In genomic region chr7:27364379-27364778, GRCm38 (mm10) we compare ENCODE assay signal across 15 mouse cellular contexts. TPM values are rescaled to one million over a fixed set of nuclear protein-coding genes. Genes with fewer than 3 reads are reported as not detected.
A peak's percentile ranks its signal among the peaks of the same experiment; 100 is the strongest.
DNase-seq lines count a peak whose midpoint lies in the region; ATAC-seq lines count a peak whose summit lies in the region.
"Had no signal": no experiment of that assay in that cellular context is flagged by ENCODE, and none has a peak within 500 bp of the region (broad histone marks: within the 10 kb centered on the region; RNA-seq: fewer than 3 reads in every experiment).

No protein-coding gene starts in this region.

- H3K27ac ChIP-seq in heart, embryonic 13.5 days (replicated peaks): no peak overlapping the region
- H3K27ac ChIP-seq in lung, embryonic 16.5 days (ENCODE audit: low read length): no peak overlapping the region
- H3K27ac ChIP-seq in embryonic facial prominence, embryonic 12.5 days: no peak overlapping the region
- no peak overlapping the region for H3K27ac ChIP-seq in limb, embryonic 13.5 days

- H3K9me3 ChIP-seq in heart, embryonic 13.5 days: no peaks in the 10 kb centered on the region
- no peaks in the 10 kb centered on the region for H3K9me3 ChIP-seq in lung, embryonic 16.5 days (ENCODE audit: control insufficient read depth, low read length)
- no peaks in the 10 kb centered on the region for H3K9me3 ChIP-seq in embryonic facial prominence, embryonic 12.5 days
- H3K9me3 ChIP-seq in limb, embryonic 13.5 days: no peaks in the 10 kb centered on the region

- peak overlapping the region; percentile 37 for H3K4me2 ChIP-seq in heart, embryonic 13.5 days
- no peak overlapping the region for H3K4me2 ChIP-seq in lung, embryonic 16.5 days (ENCODE audit: low read depth, low read length)
- H3K4me2 ChIP-seq in embryonic facial prominence, embryonic 12.5 days (replicated peaks): 0 out of 2 replicates have a peak overlapping the region, but pooled peaks have one; percentile 9
- no peak overlapping the region for H3K4me2 ChIP-seq in limb, embryonic 13.5 days (replicated peaks)

- no peak for ATAC-seq in heart, embryonic 13.5 days (ENCODE audit: extremely low read depth, insufficient number of reproducible peaks, low FRiP score, low TSS enrichment)
- no peak for ATAC-seq in lung, embryonic 16.5 days (ENCODE audit: low read depth)
- ATAC-seq in embryonic facial prominence, embryonic 12.5 days (ENCODE audit: insufficient number of reproducible peaks, insufficient read depth, low FRiP score, low TSS enrichment): no peak
- no peak for ATAC-seq in limb, embryonic 13.5 days (ENCODE audit: low FRiP score, low read depth)

- 5% methylated on average over 29 of the region's 29 CpGs for WGBS in heart, embryonic 13.5 days
- 5% methylated on average over 29 of the region's 29 CpGs for WGBS in lung, embryonic 16.5 days
- WGBS in embryonic facial prominence, embryonic 12.5 days: 2% methylated on average over 29 of the region's 29 CpGs
- WGBS in limb, embryonic 13.5 days: 3% methylated on average over 29 of the region's 29 CpGs

- DNase-seq in heart, adult 18-20 months: no peak
- no peak for DNase-seq in lung, postnatal 10 days
- no peak for DNase-seq in urinary bladder, postnatal 4 days (ENCODE audit: low spot score in 2 of 2)
- DNase-seq in adrenal gland, adult (ENCODE audit: inconsistent age in 2 of 2, low spot score in 1 of 2): no peak
- DNase-seq: adrenal gland, adult 8-10 months; kidney, postnatal 14 days; spleen, adult 18-20 months; thymus, postnatal 36 days had no signal

- H3K9ac ChIP-seq in heart, embryonic 13.5 days: no peak overlapping the region; the same call in 1 of the 2 replicates
- H3K9ac ChIP-seq in lung, embryonic 16.5 days (ENCODE audit: low read length): peak overlapping the region; percentile 17; the same call in 1 of the 2 replicates
- no peak overlapping the region for H3K9ac ChIP-seq in embryonic facial prominence, embryonic 12.5 days
- no peak overlapping the region for H3K9ac ChIP-seq in limb, embryonic 13.5 days

- H3K36me3 ChIP-seq in heart, embryonic 13.5 days: no peaks in the 10 kb centered on the region
- H3K36me3 ChIP-seq in lung, embryonic 16.5 days (ENCODE audit: control insufficient read depth, insufficient read depth, low read length): no peaks in the 10 kb centered on the region
- H3K36me3 ChIP-seq in embryonic facial prominence, embryonic 12.5 days: no peaks in the 10 kb centered on the region
- H3K36me3 ChIP-seq in limb, embryonic 13.5 days: no peaks in the 10 kb centered on the region

- peak overlapping the region; percentile 32 for H3K4me3 ChIP-seq in heart, embryonic 13.5 days
- H3K4me3 ChIP-seq in lung, embryonic 16.5 days (ENCODE audit: low read length): no peak overlapping the region
- H3K4me3 ChIP-seq in embryonic facial prominence, embryonic 12.5 days: peak overlapping the region; percentile 9; the same call in 1 of the 2 replicates
- peak overlapping the region; percentile 11 for H3K4me3 ChIP-seq in limb, embryonic 13.5 days

- peaks cover 28% of the 10 kb centered on the region for H3K4me1 ChIP-seq in heart, embryonic 13.5 days
- H3K4me1 ChIP-seq in lung, embryonic 16.5 days (replicated peaks; ENCODE audit: control insufficient read depth, insufficient read depth, low read length): peaks cover 10% of the 10 kb centered on the region; the same call in 1 of the 2 replicates
- peaks cover 7% of the 10 kb centered on the region for H3K4me1 ChIP-seq in embryonic facial prominence, embryonic 12.5 days
- peaks cover 20% of the 10 kb centered on the region; the same call in 1 of the 2 replicates for H3K4me1 ChIP-seq in limb, embryonic 13.5 days

- H3K27me3 ChIP-seq in heart, embryonic 13.5 days (replicated peaks): peaks cover 75% of the 10 kb centered on the region
- peaks cover 59% of the 10 kb centered on the region for H3K27me3 ChIP-seq in lung, embryonic 16.5 days (ENCODE audit: control insufficient read depth, insufficient read depth, low read depth, low read length)
- peaks cover 70% of the 10 kb centered on the region for H3K27me3 ChIP-seq in embryonic facial prominence, embryonic 12.5 days
- H3K27me3 ChIP-seq in limb, embryonic 13.5 days: peaks cover 74% of the 10 kb centered on the region

RNA-seq across cellular contexts. Expression of gene Gm20479, which starts 7.2 kb away (rescaled TPM):
- polyA plus RNA-seq in heart, embryonic 13.5 days (2015; fragmentation: Nextera tagmentation; extraction: Ambion mirVana): 0.83 and 0.90 TPM in 2 replicates
- not detected for total RNA-seq in heart, adult 18-20 months (2021)
- polyA plus RNA-seq in lung, embryonic 16.5 days (2015; fragmentation: Nextera tagmentation; extraction: Ambion mirVana): 0.52 and 1.1 TPM in 2 replicates
- polyA plus RNA-seq in embryonic facial prominence, embryonic 12.5 days (2016; fragmentation: Nextera tagmentation; extraction: Ambion mirVana): 0.58 and 0.94 TPM in 2 replicates
- not detected in 2 replicates for polyA plus RNA-seq in limb, embryonic 13.5 days (2015; fragmentation: Nextera tagmentation; extraction: Ambion mirVana)
- total RNA-seq: left cerebral cortex, postnatal 10 days; megakaryocyte progenitor cell, adult 5-6 weeks; MEL had no signal

RNA-seq across cellular contexts. Expression of gene Shkbp1, which starts 8.6 kb away (rescaled TPM):
- 28.8 and 32.2 TPM in 2 replicates for polyA plus RNA-seq in heart, embryonic 13.5 days (2015; fragmentation: Nextera tagmentation; extraction: Ambion mirVana)
- 1 to 10 TPM; 5.6 to 6.3 TPM for total RNA-seq in heart, adult 18-20 months (2021)
- polyA plus RNA-seq in lung, embryonic 16.5 days (2015; fragmentation: Nextera tagmentation; extraction: Ambion mirVana): 43.6 and 46.2 TPM in 2 replicates
- polyA plus RNA-seq in embryonic facial prominence, embryonic 12.5 days (2016; fragmentation: Nextera tagmentation; extraction: Ambion mirVana): 75.8 and 83.2 TPM in 2 replicates
- 49.2 and 54.5 TPM in 2 replicates for polyA plus RNA-seq in limb, embryonic 13.5 days (2015; fragmentation: Nextera tagmentation; extraction: Ambion mirVana)

RNA-seq across cellular contexts. Expression of gene Ltbp4, which starts 26.9 kb away (rescaled TPM):
- polyA plus RNA-seq in heart, embryonic 13.5 days (2015; fragmentation: Nextera tagmentation; extraction: Ambion mirVana): 51.3 and 53.3 TPM in 2 replicates
- total RNA-seq in heart, adult 18-20 months (2021): 100 to 1,000 TPM; 185 to 206 TPM
- polyA plus RNA-seq in lung, embryonic 16.5 days (2015; fragmentation: Nextera tagmentation; extraction: Ambion mirVana): 107 and 127 TPM in 2 replicates
- 15.9 and 16.8 TPM in 2 replicates for polyA plus RNA-seq in embryonic facial prominence, embryonic 12.5 days (2016; fragmentation: Nextera tagmentation; extraction: Ambion mirVana)
- polyA plus RNA-seq in limb, embryonic 13.5 days (2015; fragmentation: Nextera tagmentation; extraction: Ambion mirVana): 25.8 and 29.3 TPM in 2 replicates

Comparison
In these comparisons a context has a peak if more than half of its experiments do, and no peak if none do; other contexts are left out.
1. H3K4me2 ChIP-seq: peak in heart, embryonic 13.5 days (single experiment) and embryonic facial prominence, embryonic 12.5 days (single experiment); none in lung, embryonic 16.5 days (single experiment) and limb, embryonic 13.5 days (single experiment).